Mouse (Mus musculus) A20 (cell line): ENCODE results near the gene Rpl41.

Experiments used
- DNase-seq: peaks from one replicate; pipeline ENCODE4 v3.0.0-alpha.2; 2011; ENCODE audit warnings: low read depth, low spot score

Rpl41 gene

DNA sequence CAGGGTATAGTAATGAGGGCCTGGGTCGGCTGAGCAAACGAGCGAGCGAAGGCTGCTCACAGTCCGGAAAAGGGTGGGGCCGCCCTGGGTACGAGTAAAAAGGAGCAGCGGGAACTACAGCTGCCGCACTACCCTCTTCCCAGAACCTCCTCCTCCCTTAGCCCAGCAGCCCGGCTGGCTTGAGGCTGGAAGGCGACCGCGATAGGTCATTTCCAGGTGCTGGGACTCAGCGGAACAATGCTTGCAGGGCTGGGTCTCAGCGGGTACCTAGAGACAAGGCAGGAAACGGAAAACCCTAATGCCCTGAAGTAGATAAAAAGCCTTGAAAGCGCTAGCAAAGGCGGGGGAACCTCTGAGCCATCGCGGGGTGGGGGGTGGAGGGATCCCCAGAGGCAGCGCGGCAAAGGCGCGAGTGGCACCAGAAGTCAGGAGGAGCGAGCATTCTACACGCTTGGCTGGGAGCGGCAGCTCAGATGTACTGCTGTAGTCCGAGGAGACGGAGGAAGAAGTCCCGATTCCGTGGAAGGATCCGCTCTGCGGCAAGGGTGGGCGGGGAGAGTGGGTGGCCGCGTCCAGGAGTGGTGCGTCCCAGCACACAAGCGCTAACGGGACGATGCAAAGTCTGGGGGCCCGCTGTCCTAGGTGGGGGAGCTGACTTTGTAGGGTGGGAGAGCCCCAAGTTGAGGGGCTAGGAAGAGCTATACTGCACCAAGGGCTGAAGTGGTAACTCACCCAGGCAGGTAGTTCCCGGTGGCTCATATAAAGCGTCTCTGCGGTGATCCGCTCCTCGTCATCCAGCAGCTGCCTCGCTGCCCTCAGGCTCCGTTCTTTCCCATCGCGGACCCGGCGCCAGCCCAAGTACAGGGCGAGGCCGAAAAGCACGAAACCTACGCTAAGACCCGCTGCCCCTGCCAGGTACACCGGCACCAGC lies 24.1 kb downstream of the Rpl41 start:
- peak; percentile 73 for DNase-seq

DNA sequence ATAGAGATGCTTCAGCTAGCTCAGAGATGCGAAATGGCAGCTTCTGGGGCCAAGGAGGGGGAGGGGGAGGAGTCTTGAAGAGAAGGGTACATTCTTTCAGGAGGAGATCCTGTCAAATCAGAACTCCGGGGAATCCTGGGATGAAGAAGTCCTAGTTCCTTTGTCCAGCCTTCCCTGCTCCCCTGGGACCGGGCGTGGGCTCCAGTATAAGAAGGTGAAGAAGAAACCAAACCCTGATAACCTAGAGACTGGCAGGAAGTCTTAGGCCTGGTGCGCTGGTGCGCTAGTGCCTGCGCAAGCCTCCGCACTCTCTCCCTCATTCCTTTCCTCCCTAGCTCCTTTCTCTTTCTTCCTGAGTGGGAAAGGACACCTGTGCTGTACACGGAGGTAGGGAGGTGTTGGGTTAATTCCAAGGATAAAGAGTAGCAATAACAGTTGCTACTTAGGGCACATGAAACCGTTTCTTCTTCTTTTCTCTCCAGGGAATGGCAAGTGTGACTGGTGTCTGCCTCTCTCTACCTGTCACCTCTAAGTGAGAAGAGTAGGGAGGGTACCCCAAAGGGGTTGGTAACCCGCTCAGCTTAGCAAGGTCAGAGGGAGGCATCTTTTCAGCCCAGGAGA lies 24.9 kb downstream of the Rpl41 start:
- DNase-seq, result no peak

- DNase-seq, result no peak
Measured at GRCm38 (mm10) chr10:128522351-128522750, 26.8 kb downstream of the Rpl41 start.

GRCm38 (mm10) chr10:128520591-128520990 lies 28.5 kb downstream of the Rpl41 start:
- no peak for DNase-seq

DNA sequence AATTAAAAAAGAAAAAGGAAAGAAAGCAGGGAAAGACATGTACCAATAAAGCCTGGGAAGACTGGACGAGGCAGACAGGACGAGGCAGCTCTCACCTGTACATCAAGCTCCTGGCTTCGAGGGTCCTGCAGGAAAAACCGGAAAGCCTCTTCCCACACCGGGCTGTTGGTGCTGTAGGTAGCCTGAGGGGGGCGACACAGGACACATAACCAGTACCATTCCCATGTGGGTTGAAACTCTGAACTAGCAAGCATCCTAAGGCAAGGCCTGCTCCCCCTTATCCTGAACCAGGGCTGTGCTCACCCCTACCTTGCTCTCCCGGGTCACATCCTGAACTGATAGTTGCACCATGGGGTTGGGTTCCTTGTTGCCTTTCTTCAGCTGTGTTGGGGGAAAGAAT lies 30.3 kb downstream of the Rpl41 start:
- DNase-seq, result peak; percentile 57

- DNase-seq, result no peak
Measured at GRCm38 (mm10) chr10:128516677-128517076, 32.4 kb downstream of the Rpl41 start.

DNA sequence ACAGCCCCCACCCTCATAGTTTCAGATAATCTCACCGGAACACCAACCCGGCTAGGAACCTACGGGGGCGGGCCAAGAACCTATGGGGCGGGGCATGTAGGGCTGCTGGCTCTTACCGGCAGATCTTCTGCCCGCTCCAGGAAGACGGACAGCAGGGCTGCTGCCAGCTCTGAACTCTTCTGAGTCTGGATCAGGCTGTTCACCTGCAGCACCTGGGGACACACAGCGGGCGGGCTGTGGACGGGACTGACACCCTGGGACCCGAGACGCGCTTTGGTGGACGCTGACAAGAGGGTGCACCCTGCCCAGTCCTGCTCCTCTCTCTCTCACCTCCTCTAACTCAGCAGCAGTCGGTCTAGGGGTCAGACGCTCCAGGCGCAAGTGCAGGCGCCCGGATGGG lies 33.1 kb downstream of the Rpl41 start:
- no peak for DNase-seq

DNA sequence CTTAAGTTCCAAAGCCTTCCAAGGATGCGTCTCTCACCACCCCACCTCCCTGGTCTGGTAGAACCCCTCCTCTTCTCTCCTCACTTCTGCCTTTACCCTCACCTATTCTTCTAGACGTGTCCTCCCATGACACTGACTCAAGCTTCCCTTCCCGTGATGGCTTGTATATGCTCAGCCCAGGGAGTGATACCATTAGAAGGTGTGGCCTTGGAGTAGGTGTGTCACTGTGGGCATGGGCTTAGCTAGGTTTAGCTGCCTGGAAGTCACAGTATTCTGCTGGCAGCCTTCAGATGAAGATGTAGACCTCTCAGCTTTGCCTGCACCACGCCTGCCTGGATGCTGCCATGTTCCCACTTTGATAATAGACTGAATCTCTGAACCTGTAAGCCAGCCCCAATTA lies 34.1 kb downstream of the Rpl41 start:
- no peak for DNase-seq

DNA sequence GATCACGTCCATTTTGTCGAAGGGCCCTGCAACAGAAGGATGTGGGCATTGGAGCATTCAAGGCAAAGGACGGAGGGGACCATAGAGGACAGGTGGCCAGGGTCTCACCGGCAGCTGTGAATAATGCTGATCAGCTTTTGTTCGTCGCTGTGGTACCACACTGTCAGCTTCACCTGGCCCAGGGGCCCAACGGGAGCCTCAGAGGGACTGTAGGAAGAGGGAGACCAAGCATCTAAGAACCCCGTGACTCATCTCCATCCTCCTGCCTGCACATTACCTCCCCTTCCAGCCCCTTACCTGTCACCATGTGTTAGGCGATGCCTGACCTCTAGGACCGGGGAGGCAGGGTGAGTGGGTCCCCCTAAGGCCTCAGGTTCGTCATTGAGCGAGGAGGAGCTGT lies 37.3 kb downstream of the Rpl41 start:
- no peak for DNase-seq

- no peak for DNase-seq
Measured at GRCm38 (mm10) chr10:128511189-128511588, 37.9 kb downstream of the Rpl41 start.

DNA sequence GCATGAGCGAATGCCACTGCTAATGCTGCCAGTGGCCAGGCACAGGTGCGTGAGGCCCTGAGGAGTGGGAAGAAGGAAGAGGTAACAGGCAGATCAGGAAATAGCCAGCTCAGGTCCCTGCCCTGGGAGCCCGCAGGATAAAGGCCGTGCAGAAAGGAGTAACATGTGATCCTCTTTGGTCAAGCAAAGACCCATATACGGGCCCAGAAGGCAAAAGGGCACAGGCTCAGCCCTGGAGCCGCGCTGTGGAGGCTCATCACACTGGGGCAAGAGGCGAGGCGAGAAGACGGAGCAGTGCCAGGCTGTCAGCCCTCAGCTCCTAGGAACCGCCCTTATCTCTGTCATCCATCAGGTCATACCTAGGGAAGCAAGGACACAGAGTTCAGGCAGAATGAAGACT lies 38.8 kb downstream of the Rpl41 start:
- DNase-seq, result no peak

DNA sequence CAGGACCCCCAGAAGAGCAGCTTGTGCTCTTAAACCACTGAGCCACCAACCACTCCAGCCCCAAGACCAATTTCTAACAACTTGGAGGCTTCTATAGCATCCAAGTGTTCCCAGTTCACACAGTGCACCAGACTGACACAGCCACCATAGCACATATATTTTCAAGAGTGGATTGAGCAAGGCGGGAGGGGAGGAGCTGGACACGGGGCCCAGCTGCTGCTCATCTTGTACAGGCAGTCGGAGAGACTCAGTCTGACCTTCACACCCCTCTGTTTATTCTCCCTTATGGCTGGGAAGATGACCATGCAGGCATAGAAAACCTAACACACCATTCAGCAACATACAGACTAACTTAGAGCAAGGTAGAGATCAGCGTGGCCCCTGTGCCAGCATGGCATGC lies 39.3 kb downstream of the Rpl41 start:
- no peak for DNase-seq

- no peak for DNase-seq
Measured at GRCm38 (mm10) chr10:128509203-128509602, 39.9 kb downstream of the Rpl41 start.

DNA sequence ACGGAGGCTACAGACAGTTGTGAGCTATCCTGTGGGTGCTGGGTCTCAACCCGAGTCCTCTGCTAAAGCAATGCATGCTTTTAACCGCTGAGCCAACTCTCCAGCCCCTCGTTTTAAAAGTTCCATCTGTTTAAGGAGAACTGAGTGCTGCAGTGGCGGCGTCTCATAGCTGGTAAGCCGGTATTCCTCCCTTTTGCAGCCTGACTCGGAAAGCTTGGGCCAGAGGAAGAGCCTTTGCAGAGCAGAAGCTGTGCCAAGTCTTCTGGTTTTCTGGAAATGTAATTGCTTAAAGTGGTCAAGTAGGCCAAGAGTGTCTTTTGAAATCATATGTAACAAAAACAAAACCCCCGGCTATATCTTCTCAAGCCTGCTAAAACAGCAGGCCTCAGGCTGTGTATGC lies 40.8 kb downstream of the Rpl41 start:
- DNase-seq, result no peak

GRCm38 (mm10) chr10:128505974-128506373 lies 43.1 kb downstream of the Rpl41 start:
- DNase-seq, result peak; percentile 26

DNA sequence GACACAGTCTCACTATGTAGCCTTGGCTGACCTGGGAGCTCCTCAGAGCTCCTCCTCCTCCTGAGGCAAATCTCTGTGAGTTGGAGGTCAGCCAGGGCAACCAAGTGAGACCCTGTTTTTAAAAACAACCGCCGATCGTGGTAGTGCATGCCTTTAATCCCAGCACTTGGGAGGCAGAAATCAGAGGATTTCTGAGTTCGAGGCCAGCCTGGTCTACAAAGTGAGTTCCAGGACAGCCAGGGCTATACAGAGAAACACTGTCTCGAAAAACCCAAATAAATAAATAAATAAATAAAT lies 43.8 kb downstream of the Rpl41 start:
- peak; percentile 49 for DNase-seq

DNA sequence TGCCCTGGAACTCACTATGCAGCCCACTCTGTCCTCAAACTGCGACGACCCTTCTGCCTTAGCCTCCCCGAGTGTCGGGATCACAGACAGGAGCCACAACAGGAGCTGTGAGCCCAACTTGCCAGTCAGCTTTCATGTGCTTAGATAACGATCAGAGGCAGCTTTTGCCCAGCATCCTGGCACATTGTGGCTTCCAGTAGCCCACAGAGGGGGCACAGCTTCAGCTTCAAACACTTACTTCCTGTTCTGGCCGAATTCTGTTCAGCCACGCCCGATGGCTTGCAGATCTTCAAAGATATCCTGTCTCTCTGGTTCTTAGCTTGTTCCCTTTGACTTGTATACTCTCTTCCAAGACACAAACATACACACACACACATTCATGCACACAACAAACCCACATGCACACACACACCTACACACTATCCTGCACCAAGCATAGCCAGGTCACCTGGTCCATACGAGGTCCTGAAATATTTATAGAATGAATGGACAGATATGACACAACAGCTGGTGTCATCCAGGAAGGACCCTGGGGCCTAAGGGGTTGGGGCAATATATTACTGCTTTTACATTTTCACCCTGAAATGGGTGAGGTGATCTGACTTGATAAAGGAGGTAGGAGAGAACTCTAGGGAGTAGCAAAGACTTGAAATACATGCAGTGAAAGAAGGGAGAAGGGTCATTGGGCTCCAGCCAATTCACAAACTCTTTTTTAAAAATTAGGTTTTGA lies 44.3 kb downstream of the Rpl41 start:
- DNase-seq, result peak; percentile 62

DNA sequence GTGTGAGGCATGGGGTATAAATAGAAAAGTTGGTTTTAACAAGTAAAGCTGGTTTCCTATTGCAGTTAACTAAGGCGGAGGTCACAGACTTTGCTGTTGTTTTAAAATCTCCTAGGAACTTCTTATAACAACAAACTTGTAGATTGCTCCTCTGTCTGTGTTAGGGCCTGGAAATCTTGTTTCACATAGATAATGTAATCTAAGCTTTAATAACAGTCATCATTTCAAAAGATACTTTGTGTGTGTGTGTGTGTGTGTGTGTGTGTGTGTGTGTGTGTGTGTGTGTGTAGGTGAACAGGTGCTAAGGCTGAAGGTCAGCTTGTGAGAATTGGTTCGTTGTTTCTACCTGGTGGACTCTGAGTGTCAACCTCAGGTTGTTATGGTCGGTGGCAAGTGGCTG lies 45.1 kb downstream of the Rpl41 start:
- no peak for DNase-seq

DNA sequence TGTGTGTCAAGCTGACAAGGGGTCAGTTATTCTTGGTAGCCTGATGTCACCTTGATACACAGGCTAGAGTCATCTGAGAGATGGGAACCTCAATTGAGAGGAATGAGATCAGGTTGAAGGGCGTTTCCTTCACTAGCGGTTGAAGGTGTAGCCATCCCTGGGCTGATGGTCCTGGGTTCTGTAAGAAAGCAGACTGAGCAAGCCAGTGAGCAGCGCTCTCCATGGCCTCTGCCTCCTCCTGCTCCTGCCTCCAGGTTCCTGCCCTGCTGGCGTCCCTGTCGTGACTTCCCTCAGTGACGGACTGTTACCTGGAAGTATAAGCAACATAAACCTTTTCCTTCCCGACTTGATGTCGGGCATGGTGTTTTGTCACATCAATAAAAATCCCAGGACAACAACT lies 45.6 kb downstream of the Rpl41 start:
- no peak for DNase-seq

GRCm38 (mm10) chr10:128502341-128502740 lies 46.8 kb downstream of the Rpl41 start:
- DNase-seq, result no peak

DNA sequence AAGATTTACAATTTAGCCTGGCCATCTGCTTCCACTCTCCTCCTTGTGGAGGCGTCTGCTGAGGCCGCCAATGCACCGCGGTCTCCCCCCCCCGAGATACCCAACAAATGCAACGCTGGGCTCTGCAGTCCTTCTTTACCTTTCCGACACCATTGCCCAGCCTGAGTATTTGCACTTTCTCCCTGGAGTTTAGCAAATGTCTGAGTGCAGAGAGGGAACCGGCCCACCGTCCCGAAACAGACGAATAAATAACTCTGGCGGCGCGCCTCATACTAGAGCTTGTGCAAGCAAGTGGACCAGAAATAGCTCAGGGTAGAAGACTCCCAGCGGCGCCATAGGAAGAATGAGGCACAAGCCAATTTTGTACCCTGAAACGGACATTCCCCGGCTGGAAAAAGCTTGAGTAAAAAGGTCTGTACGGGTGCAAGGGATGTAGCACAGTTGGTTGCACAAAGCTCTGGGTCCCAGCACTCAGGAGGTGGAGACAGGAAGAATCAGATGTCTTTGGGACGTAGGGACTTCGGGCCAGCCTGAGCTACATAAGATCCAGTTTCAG lies 49.9 kb downstream of the Rpl41 start:
- peak; percentile 79 for DNase-seq

DNA sequence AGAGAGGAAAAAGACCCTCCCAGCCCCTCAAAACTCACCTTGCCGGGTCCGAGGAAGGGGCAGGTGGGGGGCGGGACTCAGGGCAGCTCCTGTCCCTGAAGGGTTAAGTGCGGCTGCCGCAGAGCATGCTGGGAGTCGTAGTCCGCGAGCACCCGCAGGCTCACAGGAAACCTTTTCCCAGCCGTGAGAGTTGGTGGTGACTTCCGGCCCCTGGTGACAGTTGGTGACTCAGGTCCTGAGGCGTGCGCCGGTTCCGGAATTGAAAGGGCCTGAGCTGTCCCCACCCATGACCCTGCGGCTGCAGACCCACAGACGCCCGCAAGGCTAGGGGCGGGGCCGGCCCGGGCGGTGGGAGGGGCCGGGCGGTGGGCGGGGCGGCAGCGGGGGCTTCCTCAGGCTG lies 50.5 kb downstream of the Rpl41 start, which contains the start of gene Myl6b:
Gene Myl6b, minus strand, starts transcription at position 96 of the 400 bp plus-strand sequence.
- peak; percentile 98 for DNase-seq
